Mouse (Mus musculus): ENCODE measurements around the gene Cstf3. TPM values are rescaled to one million over a fixed set of nuclear protein-coding genes. Genes with fewer than 3 reads are reported as not detected.

Gene Cstf3
- total and polyA plus RNA-seq, 3 experiments = 17.3 to 50.6 (median 50.3) TPM

DNA sequence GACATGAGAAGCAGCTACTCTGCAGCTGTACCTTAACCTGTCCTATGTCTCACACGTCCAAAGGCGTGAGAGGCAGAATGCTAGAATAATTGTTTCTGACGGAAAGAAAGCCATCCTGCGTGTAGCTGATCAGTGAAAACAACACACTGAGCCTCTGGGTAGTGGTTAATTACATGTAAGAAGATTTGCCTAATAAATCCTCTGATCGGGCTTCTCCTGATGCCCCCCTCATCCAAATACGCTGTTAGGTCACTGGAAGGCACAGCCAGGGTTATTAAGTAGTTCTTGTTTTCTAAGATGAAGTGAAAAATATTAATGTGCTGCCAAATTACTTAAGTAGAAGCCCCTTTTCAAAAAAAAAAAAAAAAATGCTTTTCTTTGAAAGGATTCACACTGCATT lies 18.3 kb upstream of the Cstf3 start:
- Histone ChIP-seq H3K4me2 (ENCODE audit: insufficient read depth, low read depth, poor library complexity, severe bottlenecking) (no peak overlapping the region), H3K9ac (ENCODE audit: insufficient read depth, low read depth) (no peak overlapping the region), H3K4me3 (replicated peaks in 1 of 3; ENCODE audit: low read depth in 2 of 3, low read length in 2 of 3, poor library complexity in 1 of 3) (no peak overlapping the region), H3K36me3 (replicated peaks in 1 of 2; ENCODE audit: control insufficient read depth in 1 of 2, insufficient read depth in 1 of 2, low read length in 1 of 2) (peaks cover 28 to 52% of the 10 kb centered on the region in 2 experiments), H3K9me3 (replicated peaks; ENCODE audit: low read length) (peaks cover 7% of the 10 kb centered on the region), H3K4me1 (ENCODE audit: control insufficient read depth in 1 of 2, insufficient read depth in 2 of 2) (no peaks in the 10 kb centered on the region), H3K27ac (ENCODE audit: insufficient read depth, low read depth) (no peak overlapping the region), H3K79me2 (replicated peaks; ENCODE audit: control insufficient read depth, extremely low read depth, insufficient read depth, poor library complexity, severe bottlenecking) (no peaks in the 10 kb centered on the region), H3K27me3 (replicated peaks) (no peaks in the 10 kb centered on the region)
- dilution Hi-C loops (cut with MboI; ENCODE audit: extremely low pct_ligation_motif_present, extremely low pct_unique_long_range_greater_than_20kb, low sequenced_read_pairs) (no loop called here), in situ Hi-C loops (cut with MboI; ENCODE audit: low pct_ligation_motif_present, low pct_unique_long_range_greater_than_20kb, low sequenced_read_pairs) (no loop called here)
- TF ChIP-seq EP300 (IDR thresholded peaks at IDR 0.05; ENCODE audit: low read length) = no peak
- TF ChIP-seq E2F4 (IDR thresholded peaks at IDR 0.05; ENCODE audit: insufficient replicate concordance, low read depth, low read length) = no peak
- no peak for TF ChIP-seq JUND (conservative IDR thresholded peaks at IDR 0.05; ENCODE audit: low read depth, low read length)
- no peak for TF ChIP-seq GABPA (IDR thresholded peaks at IDR 0.05; ENCODE audit: insufficient replicate concordance, low read depth, low read length)
- no peak for TF ChIP-seq ELF1 (IDR thresholded peaks at IDR 0.05; ENCODE audit: low read depth, low read length)
- TF ChIP-seq RCOR1 (conservative IDR thresholded peaks at IDR 0.05; ENCODE audit: low read depth, low read length) = no peak
- DNase-seq (ENCODE audit: extremely low read depth) = no peak

DNA sequence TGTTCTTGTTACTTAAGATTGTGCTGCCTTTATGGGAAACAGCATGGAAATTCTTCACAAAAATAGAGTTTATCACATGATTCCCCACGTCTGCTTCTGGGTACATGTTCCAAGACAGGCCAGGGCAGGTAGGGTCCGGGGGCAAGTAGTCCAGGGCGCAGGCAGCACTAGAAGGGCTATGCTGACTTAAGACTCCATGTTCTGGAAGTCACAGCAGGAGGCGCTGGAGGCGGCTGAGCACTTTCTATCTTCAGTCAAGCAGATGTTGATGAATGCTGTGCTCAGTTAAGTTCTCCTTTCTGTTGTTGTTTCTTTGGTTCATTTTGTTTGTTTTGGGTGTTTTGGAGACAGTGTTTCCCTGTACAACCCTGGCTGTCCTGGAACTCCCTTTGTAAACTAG lies 14.1 kb upstream of the Cstf3 start:
- in situ Hi-C loops (cut with MboI; ENCODE audit: low pct_ligation_motif_present, low pct_unique_long_range_greater_than_20kb, low sequenced_read_pairs) = loop anchor here (25.0 kb wide), 1 partner anchor 539 kb away; the partner anchor contains the start of genes 4931422A03Rik and Fbxo3
- no peak overlapping the region for H3K4me3 ChIP-seq (replicated peaks in 1 of 3; ENCODE audit: low read depth in 2 of 3, low read length in 2 of 3, poor library complexity in 1 of 3)
- H3K27me3 ChIP-seq (replicated peaks) = no peaks in the 10 kb centered on the region
- no peaks in the 10 kb centered on the region for H3K79me2 ChIP-seq (replicated peaks; ENCODE audit: control insufficient read depth, extremely low read depth, insufficient read depth, poor library complexity, severe bottlenecking)
- no peak overlapping the region for H3K4me2 ChIP-seq (ENCODE audit: insufficient read depth, low read depth, poor library complexity, severe bottlenecking)
- no peak overlapping the region for H3K9ac ChIP-seq (ENCODE audit: insufficient read depth, low read depth)
- TF ChIP-seq SMC3 (IDR thresholded peaks at IDR 0.05; ENCODE audit: low read depth, low read length) (no peak), ZKSCAN1 (IDR thresholded peaks at IDR 0.05; ENCODE audit: borderline replicate concordance, low read depth, low read length) (no peak), JUN (IDR thresholded peaks at IDR 0.05; ENCODE audit: insufficient read depth, low read depth, low read length) (no peak), USF1 (IDR thresholded peaks at IDR 0.05; ENCODE audit: low read depth, low read length) (no peak), RAD21 (IDR thresholded peaks at IDR 0.05; ENCODE audit: low read depth, low read length) (no peak), ELF1 (IDR thresholded peaks at IDR 0.05; ENCODE audit: low read depth, low read length) (no peak), PAX5 (IDR thresholded peaks at IDR 0.05; ENCODE audit: low read length) (no peak), E2F4 (IDR thresholded peaks at IDR 0.05; ENCODE audit: insufficient replicate concordance, low read depth, low read length) (no peak), ZMIZ1 (IDR thresholded peaks at IDR 0.05; ENCODE audit: low read depth, low read length) (no peak), JUND (conservative IDR thresholded peaks at IDR 0.05; ENCODE audit: low read depth, low read length) (no peak), UBTF (IDR thresholded peaks at IDR 0.05; ENCODE audit: low read depth, low read length) (no peak), HCFC1 (IDR thresholded peaks at IDR 0.05; ENCODE audit: low read depth, low read length) (no peak), EP300 (IDR thresholded peaks at IDR 0.05; ENCODE audit: low read length) (no peak)
- H3K4me1 ChIP-seq (ENCODE audit: control insufficient read depth in 1 of 2, insufficient read depth in 2 of 2) = peaks cover 9 to 30% of the 10 kb centered on the region in 2 experiments; a peak in 3 of 4 replicates
- peaks cover 2% of the 10 kb centered on the region for H3K9me3 ChIP-seq (replicated peaks; ENCODE audit: low read length)
- dilution Hi-C loops (cut with MboI; ENCODE audit: extremely low pct_ligation_motif_present, extremely low pct_unique_long_range_greater_than_20kb, low sequenced_read_pairs) = no loop called here
- H3K36me3 ChIP-seq (replicated peaks in 1 of 2; ENCODE audit: control insufficient read depth in 1 of 2, insufficient read depth in 1 of 2, low read length in 1 of 2) = peaks cover 0 to 11% of the 10 kb centered on the region in 2 experiments
- no peak for DNase-seq (ENCODE audit: extremely low read depth)
- no peak overlapping the region for H3K27ac ChIP-seq (ENCODE audit: insufficient read depth, low read depth)
